Mouse (Mus musculus): ENCODE results near the gene Btbd9.
A peak's percentile ranks its signal among the peaks of the same experiment; 100 is the strongest.

The Btbd9 gene

GRCm38 (mm10) chr17:30602175-30602574, 25.9 kb upstream of the Btbd9 start:
- no peak for DNase-seq (ENCODE audit: low read depth, low spot score)

GRCm38 (mm10) chr17:30598300-30598699, 22.0 kb upstream of the Btbd9 start:
- no peak for DNase-seq (ENCODE audit: low read depth, low spot score)

GRCm38 (mm10) chr17:30597786-30598185, 21.5 kb upstream of the Btbd9 start:
- peak; percentile 87 for DNase-seq (ENCODE audit: low read depth, low spot score)

- DNase-seq (ENCODE audit: low read depth, low spot score): no peak
These were observed 18.6 kb upstream of the Btbd9 start for GRCm38 (mm10) chr17:30594846-30595245.

GRCm38 (mm10) chr17:30594407-30594806, 18.1 kb upstream of the Btbd9 start:
- no peak for DNase-seq (ENCODE audit: low read depth, low spot score)

- DNase-seq (ENCODE audit: low read depth, low spot score): no peak
These were observed 14.3 kb upstream of the Btbd9 start for GRCm38 (mm10) chr17:30590417-30591198.

GRCm38 (mm10) chr17:30583258-30584001, 7.1 kb upstream of the Btbd9 start:
- no peak for DNase-seq (ENCODE audit: low read depth, low spot score)

- DNase-seq (ENCODE audit: low read depth, low spot score): no peak
These were observed 6.0 kb upstream of the Btbd9 start for GRCm38 (mm10) chr17:30582313-30582712.

GRCm38 (mm10) chr17:30581201-30581600, 4.9 kb upstream of the Btbd9 start:
- DNase-seq (ENCODE audit: low read depth, low spot score): no peak

- DNase-seq (ENCODE audit: low read depth, low spot score): no peak
These were observed 4.5 kb upstream of the Btbd9 start for GRCm38 (mm10) chr17:30580781-30581180.

- DNase-seq (ENCODE audit: low read depth, low spot score): no peak
These were observed 658 bp upstream of the Btbd9 start for GRCm38 (mm10) chr17:30576946-30577345.

- DNase-seq (ENCODE audit: low read depth, low spot score): no peak
These were observed 975 bp downstream of the Btbd9 start for GRCm38 (mm10) chr17:30575121-30575904.

- DNase-seq (ENCODE audit: low read depth, low spot score): no peak
These were observed 1.6 kb downstream of the Btbd9 start for GRCm38 (mm10) chr17:30574783-30575075.

GRCm38 (mm10) chr17:30573990-30574782, 2.1 kb downstream of the Btbd9 start:
- DNase-seq (ENCODE audit: low read depth, low spot score): no peak

- no peak for DNase-seq (ENCODE audit: low read depth, low spot score)
These were observed 5.3 kb downstream of the Btbd9 start for GRCm38 (mm10) chr17:30570971-30571370.

- no peak for DNase-seq (ENCODE audit: low read depth, low spot score)
These were observed 6.1 kb downstream of the Btbd9 start for GRCm38 (mm10) chr17:30570173-30570572.

GRCm38 (mm10) chr17:30568473-30568872, 7.8 kb downstream of the Btbd9 start:
- no peak for DNase-seq (ENCODE audit: low read depth, low spot score)

GRCm38 (mm10) chr17:30564971-30565370, 11.3 kb downstream of the Btbd9 start:
- no peak for DNase-seq (ENCODE audit: low read depth, low spot score)

GRCm38 (mm10) chr17:30564407-30564806, 11.9 kb downstream of the Btbd9 start:
- no peak for DNase-seq (ENCODE audit: low read depth, low spot score)

- no peak for DNase-seq (ENCODE audit: low read depth, low spot score)
These were observed 12.7 kb downstream of the Btbd9 start for GRCm38 (mm10) chr17:30563484-30564075.

- no peak for DNase-seq (ENCODE audit: low read depth, low spot score)
These were observed 13.5 kb downstream of the Btbd9 start for GRCm38 (mm10) chr17:30562770-30563169.

Data from retina, postnatal 7 days (tissue).